Mouse (Mus musculus): ENCODE measurements around the gene Atp5j. TPM values are rescaled to one million over a fixed set of nuclear protein-coding genes. Genes with fewer than 3 reads are reported as not detected.
A peak's percentile ranks its signal among the peaks of the same experiment; 100 is the strongest.

The Atp5j gene
- polyA plus RNA-seq, 1 experiment from 2014 or later = 1,023 TPM

DNA sequence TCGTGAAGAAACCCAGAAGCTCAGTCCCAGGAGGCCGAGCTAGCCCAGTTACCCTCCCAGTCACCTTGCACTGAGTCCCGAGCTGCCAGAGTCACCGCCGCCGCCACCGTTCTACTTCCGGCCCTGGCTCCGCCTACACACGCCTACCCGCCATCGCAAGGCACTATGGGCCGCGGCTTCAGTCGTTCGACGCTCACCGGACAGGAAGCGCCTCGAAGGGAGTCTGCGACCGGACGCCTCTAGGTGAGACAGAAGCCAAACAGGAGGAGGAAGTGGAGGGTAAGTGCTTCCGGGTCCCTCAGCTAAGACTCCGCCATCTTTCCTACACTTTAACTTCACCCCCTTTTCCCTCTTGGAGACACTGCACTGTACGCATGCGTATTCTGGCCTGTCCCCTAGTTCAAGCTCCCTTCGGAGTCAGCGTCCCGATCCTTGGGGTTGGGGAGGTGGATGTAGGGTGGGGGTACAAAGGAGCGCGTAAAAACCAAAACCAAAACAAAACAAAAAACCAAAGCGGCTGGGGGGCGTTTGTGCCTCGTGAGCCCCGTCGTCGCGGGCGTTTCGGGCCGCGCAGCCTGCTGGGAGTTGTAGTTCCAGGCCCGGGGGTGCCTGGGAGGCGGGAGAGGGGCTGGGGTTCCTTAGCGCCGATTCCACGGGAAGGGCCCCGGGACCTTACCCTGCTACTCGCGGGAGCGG lies 532 bp downstream of the Atp5j start, which contains the start of gene Gabpa:
TSS of gene Gabpa (plus strand) at position 181 of the 696 bp plus-strand sequence.
- peak within 1 kb of the TSS; percentile 94 for H3K4me3 ChIP-seq
- H3K4me1 ChIP-seq = peaks cover 11% of the 10 kb centered on the region; the same call in 1 of the 2 replicates
- DNase-seq (ENCODE audit: low spot score) = peak; percentile 97
- H3K36me3 ChIP-seq = peaks cover 42% of the 10 kb centered on the region
- 1% methylated on average over 52 of the region's 52 CpGs for WGBS
- H3K27me3 ChIP-seq (ENCODE audit: insufficient read depth, poor library complexity, severe bottlenecking) = no peaks in the 10 kb centered on the region
- H3K27ac ChIP-seq = peak within 1 kb of the TSS; percentile 100
- H3K9me3 ChIP-seq = no peaks in the 10 kb centered on the region

DNA sequence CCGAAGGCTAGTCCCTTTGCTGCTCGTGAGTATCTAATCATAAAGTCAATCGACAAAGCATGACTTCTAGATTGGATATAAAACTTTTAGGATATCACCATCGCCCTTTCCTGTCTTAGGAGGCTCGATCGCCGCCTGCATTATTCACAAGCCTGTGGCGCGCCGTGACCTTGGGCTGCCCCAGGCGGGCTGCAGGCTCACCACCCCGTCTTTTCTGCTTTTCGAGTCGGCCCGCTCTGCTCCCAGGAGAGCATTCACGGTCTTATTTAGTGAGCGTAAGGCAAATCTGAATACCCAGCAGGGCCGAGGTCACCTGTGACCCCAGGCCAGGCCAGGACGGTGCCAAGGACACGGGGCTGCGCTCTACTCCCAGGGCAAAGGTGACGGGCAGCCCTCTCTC lies 1.1 kb downstream of the Atp5j start:
- Histone ChIP-seq H3K9me3 (no peaks in the 10 kb centered on the region), H3K27me3 (ENCODE audit: insufficient read depth, poor library complexity, severe bottlenecking) (no peaks in the 10 kb centered on the region), H3K36me3 (peaks cover 44% of the 10 kb centered on the region), H3K4me3 (peak overlapping the region; percentile 94), H3K4me1 (peaks cover 11% of the 10 kb centered on the region; the same call in 1 of the 2 replicates), H3K27ac (peak overlapping the region; percentile 100)
- DNase-seq (ENCODE audit: low spot score) = no peak
- WGBS = under 1% methylated on average over 22 of the region's 22 CpGs

DNA sequence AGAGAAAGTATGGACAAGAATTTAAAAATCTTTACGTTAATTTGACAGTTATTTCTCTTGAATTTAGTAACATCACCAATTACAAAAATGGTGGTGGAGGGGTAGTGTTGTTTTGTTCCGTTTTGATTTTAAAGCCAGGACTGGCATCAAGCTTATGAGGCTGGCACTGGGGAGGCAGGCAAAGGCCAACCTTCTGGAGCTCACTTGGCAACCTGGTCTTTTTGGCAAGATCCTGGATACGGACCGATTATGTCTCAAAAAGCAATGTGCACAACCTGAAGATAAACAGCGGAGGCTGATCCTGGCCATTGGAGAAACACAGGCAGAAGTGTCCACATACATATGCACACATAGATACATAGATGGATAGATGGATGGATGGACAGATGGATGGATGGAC lies 2.7 kb downstream of the Atp5j start:
- H3K4me1 ChIP-seq = peaks cover 11% of the 10 kb centered on the region; the same call in 1 of the 2 replicates
- WGBS = 92% methylated on average over 5 of the region's 5 CpGs
- no peaks in the 10 kb centered on the region for H3K27me3 ChIP-seq (ENCODE audit: insufficient read depth, poor library complexity, severe bottlenecking)
- H3K9me3 ChIP-seq = no peaks in the 10 kb centered on the region
- H3K4me3 ChIP-seq = no peak overlapping the region
- H3K27ac ChIP-seq = no peak overlapping the region
- peaks cover 56% of the 10 kb centered on the region for H3K36me3 ChIP-seq
- no peak for DNase-seq (ENCODE audit: low spot score)

DNA sequence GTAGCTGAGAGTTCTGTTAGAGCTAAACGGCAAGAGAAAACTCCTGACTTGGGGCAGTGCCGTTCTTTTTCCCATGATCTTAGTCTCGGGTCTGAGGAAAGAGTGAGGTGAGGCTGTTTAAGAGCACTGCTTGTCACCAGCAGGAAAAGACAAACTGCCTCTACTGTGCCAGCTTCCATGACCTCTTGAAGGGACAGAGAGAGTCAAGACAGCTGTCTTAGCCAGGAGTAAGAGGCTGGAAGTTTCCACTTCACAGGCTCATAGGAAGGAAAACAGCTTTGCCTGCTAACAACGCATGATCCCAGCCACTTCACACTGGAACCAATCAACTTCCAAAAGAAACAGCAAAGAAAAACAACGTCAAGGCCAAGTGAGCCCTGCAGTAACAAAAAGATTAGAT lies 3.7 kb downstream of the Atp5j start:
- H3K27me3 ChIP-seq (ENCODE audit: insufficient read depth, poor library complexity, severe bottlenecking) = no peaks in the 10 kb centered on the region
- peaks cover 10% of the 10 kb centered on the region; the same call in 1 of the 2 replicates for H3K4me1 ChIP-seq
- no peaks in the 10 kb centered on the region for H3K9me3 ChIP-seq
- DNase-seq (ENCODE audit: low spot score) = no peak
- H3K36me3 ChIP-seq = peaks cover 62% of the 10 kb centered on the region
- H3K27ac ChIP-seq = no peak overlapping the region
- no peak overlapping the region for H3K4me3 ChIP-seq
- 82% methylated on average over 5 of the region's 5 CpGs for WGBS

DNA sequence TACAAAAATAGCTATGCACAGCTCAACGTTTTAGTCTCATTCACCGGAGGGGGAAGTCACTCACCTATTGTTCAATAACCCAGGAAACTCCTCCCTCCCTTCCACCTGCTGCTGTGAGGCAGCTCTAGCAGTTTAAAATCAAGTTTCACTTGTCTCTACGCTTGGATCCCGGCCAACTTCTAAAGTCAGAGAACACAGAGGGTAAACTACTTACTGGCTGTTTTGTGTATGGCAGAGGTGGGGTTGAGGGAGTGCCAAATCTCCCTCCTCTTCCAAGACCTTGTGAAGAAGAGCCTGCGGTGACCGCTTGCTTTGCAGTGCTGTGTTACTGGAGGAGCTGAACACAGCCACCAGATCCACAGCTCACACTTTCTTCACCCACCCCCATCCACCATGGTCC lies 10.4 kb downstream of the Atp5j start:
- Histone ChIP-seq H3K9me3 (no peaks in the 10 kb centered on the region), H3K27ac (no peak overlapping the region), H3K36me3 (peaks cover 66% of the 10 kb centered on the region), H3K4me3 (no peak overlapping the region), H3K27me3 (ENCODE audit: insufficient read depth, poor library complexity, severe bottlenecking) (no peaks in the 10 kb centered on the region), H3K4me1 (no peaks in the 10 kb centered on the region)
- no peak for DNase-seq (ENCODE audit: low spot score)
- 83% methylated on average over 6 of the region's 6 CpGs for WGBS

DNA sequence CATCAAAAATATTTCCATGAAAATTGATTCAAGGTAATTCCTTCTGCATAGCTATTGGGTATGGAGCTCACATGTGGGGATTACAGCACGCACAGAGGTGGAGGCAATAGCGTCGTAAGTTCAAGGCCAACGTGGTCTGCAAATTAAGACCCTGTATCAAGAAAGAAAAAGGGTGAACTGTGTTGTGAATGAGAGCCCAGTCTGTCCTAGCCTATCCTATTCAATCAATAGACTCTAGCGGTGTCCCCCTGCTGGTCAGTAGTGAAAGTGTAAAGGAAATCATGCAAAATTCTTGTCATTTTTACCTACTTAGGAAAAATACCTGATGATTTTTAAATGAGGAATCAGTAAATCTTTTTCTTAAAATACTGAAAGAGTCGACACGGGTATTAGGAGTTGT lies 18.0 kb downstream of the Atp5j start:
- Histone ChIP-seq H3K9me3 (no peaks in the 10 kb centered on the region), H3K4me3 (no peak overlapping the region), H3K4me1 (no peaks in the 10 kb centered on the region), H3K36me3 (no peaks in the 10 kb centered on the region; the same call in 1 of the 2 replicates), H3K27me3 (ENCODE audit: insufficient read depth, poor library complexity, severe bottlenecking) (no peaks in the 10 kb centered on the region), H3K27ac (no peak overlapping the region)
- WGBS = 32% methylated on average over 7 of the region's 7 CpGs
- no peak for DNase-seq (ENCODE audit: low spot score)

DNA sequence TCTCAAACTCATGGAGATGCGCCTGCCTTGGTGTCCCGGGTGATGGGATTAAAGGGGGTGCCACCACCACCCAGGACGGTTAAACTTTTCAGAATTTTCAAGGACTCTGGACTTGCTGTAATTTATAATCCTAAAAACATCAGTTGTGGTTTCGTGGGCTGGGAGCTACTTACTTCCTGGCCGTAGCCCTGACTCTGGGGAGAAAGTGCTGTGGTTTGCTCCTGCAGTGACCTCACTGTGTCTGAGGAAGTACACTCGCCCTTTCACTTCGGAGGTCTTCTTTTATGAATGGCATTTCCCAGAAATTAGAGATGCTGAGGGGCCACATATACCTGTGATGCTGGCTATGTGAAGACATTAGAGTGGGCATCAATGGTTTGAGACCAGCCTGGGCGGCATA lies 20.9 kb downstream of the Atp5j start:
- no peaks in the 10 kb centered on the region for H3K9me3 ChIP-seq
- no peak for DNase-seq (ENCODE audit: low spot score)
- H3K4me3 ChIP-seq = no peak overlapping the region
- H3K4me1 ChIP-seq = no peaks in the 10 kb centered on the region
- no peaks in the 10 kb centered on the region for H3K27me3 ChIP-seq (ENCODE audit: insufficient read depth, poor library complexity, severe bottlenecking)
- no peak overlapping the region for H3K27ac ChIP-seq
- WGBS = 75% methylated on average over 8 of the region's 8 CpGs
- H3K36me3 ChIP-seq = no peaks in the 10 kb centered on the region

DNA sequence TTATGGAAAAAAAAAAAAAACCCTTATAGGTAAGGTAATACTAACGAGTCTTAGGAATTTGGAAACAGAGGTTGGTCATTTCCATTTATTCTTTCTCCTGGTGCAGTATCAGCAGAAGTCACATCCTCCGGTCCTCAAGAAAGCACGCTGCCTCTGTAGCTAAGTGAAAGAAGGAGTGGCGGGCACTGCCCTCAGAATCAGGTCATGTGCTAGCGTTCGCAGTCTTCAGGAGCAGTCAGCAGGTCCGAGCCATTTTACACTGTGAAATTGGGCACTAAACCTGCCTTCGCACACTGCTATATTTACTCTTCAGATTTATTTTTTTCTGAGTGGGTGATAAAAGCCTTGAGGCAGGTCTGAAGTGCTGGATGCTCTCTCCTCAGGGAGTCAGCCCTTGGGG lies 21.6 kb downstream of the Atp5j start:
- no peaks in the 10 kb centered on the region for H3K36me3 ChIP-seq
- H3K27me3 ChIP-seq (ENCODE audit: insufficient read depth, poor library complexity, severe bottlenecking) = no peaks in the 10 kb centered on the region
- H3K27ac ChIP-seq = no peak overlapping the region
- H3K9me3 ChIP-seq = no peaks in the 10 kb centered on the region
- H3K4me3 ChIP-seq = no peak overlapping the region
- no peak for DNase-seq (ENCODE audit: low spot score)
- H3K4me1 ChIP-seq = no peaks in the 10 kb centered on the region
- WGBS = 77% methylated on average over 8 of the region's 8 CpGs

DNA sequence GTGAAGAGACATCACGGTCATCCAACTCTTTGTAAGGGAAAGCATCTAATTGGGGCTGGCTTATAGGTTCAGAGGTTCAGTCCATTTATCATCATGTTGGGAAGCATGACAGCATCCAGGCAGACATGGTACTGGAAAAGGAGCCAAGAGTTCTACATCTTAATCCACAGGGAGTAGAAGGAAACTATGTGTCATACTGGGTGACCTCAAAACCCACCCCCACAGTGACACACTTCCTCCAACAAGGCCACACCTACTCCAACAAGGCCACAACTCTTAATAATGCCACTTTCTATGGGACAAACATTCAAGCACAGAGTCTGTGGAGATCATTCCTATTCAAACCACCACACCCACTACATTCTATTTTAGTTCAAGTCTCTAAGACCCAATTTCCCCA lies 25.2 kb downstream of the Atp5j start:
- Histone ChIP-seq H3K36me3 (no peaks in the 10 kb centered on the region), H3K27me3 (ENCODE audit: insufficient read depth, poor library complexity, severe bottlenecking) (no peaks in the 10 kb centered on the region), H3K27ac (no peak overlapping the region), H3K4me3 (no peak overlapping the region), H3K9me3 (no peaks in the 10 kb centered on the region), H3K4me1 (no peaks in the 10 kb centered on the region)
- WGBS = 94% methylated on average over 1 of the region's 1 CpGs
- DNase-seq (ENCODE audit: low spot score) = no peak

DNA sequence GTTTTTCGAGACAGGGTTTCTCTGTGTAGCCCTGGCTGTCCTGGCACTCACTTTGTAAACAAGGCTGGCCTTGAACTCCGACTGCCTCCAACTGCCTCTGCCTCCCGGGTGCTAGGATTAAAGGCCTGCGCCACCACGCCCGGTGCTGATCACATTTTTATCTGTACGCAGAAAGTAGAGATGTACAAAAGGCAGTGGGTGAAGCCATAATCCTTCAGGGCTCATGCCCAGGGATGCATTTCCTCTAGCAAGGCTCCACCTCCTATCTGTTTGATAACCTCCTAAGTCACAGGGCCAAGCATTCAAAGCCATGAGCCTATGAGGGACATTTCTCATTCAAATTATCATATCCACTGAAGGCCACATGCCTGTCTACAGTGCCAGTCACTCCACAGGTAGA lies 27.6 kb downstream of the Atp5j start:
- no peaks in the 10 kb centered on the region for H3K27me3 ChIP-seq (ENCODE audit: insufficient read depth, poor library complexity, severe bottlenecking)
- no peaks in the 10 kb centered on the region for H3K36me3 ChIP-seq
- H3K4me1 ChIP-seq = no peaks in the 10 kb centered on the region
- 87% methylated on average over 7 of the region's 7 CpGs for WGBS
- no peak overlapping the region for H3K4me3 ChIP-seq
- no peaks in the 10 kb centered on the region for H3K9me3 ChIP-seq
- DNase-seq (ENCODE audit: low spot score) = no peak
- no peak overlapping the region for H3K27ac ChIP-seq

DNA sequence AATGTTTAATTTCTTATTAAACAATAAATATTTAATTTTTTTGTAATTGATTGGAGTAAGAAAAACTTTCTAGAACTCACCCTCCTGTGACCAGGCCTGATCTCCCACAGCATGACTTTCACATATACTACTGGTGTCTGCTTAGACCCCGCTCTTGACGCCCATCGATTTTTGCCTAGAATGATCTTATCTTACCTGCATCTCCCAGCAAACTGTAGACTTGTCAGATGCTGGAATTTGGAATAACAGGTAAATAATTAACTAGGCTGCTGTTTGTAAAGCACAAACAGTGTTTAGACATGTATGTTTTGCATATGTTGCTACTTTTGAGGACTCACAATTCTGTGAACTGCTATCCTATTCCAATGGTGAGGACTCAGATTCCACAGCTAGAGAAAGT lies 29.2 kb downstream of the Atp5j start:
- peaks cover 6% of the 10 kb centered on the region; the same call in 1 of the 2 replicates for H3K4me1 ChIP-seq
- H3K27me3 ChIP-seq (ENCODE audit: insufficient read depth, poor library complexity, severe bottlenecking) = no peaks in the 10 kb centered on the region
- H3K36me3 ChIP-seq = no peaks in the 10 kb centered on the region
- no peaks in the 10 kb centered on the region for H3K9me3 ChIP-seq
- no peak overlapping the region for H3K4me3 ChIP-seq
- no peak for DNase-seq (ENCODE audit: low spot score)
- no peak overlapping the region for H3K27ac ChIP-seq
- WGBS = 91% methylated on average over 3 of the region's 3 CpGs

DNA sequence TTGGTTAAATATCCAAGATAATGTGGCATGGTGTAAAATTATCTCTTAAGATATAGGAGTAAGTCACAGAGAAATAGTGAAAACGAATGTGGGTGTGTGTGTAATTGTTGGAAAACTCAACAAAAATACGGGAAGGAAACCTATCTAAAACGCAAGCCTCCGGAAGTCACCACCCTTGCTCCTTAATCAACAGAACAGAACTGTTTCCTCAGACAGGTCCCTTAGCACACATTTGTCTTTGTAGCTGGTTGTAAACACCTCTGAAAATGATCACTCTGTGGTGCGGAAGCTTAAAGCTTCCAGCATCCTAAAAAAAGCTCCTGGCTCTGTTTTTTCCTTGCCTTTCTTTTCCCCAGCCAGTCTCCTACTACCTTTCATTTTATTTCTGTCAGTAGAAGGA lies 30.6 kb downstream of the Atp5j start:
- DNase-seq (ENCODE audit: low spot score) = no peak
- Histone ChIP-seq H3K4me1 (peaks cover 6% of the 10 kb centered on the region; the same call in 1 of the 2 replicates), H3K27me3 (ENCODE audit: insufficient read depth, poor library complexity, severe bottlenecking) (no peaks in the 10 kb centered on the region), H3K9me3 (no peaks in the 10 kb centered on the region), H3K36me3 (no peaks in the 10 kb centered on the region), H3K4me3 (no peak overlapping the region), H3K27ac (no peak overlapping the region)
- 70% methylated on average over 5 of the region's 5 CpGs for WGBS

DNA sequence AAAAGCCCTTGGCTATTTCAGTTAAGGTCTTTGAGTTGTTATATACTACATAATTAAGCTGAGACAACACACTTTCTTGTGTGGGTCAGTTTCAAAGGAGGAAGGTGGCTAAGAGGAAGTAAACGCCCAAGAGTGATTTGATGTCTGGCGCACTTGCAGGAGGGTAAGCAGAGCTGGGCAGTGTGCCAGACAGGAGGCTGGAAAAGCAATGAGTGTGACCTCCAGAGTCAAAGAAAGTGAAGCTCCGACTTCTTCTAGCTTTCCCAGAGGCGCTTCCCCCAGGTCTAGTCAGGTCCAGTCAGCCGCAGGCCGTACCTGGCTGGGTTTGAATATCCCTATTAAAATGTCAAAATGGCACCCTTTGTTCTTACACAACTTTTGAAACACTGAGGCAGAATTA lies 33.2 kb downstream of the Atp5j start:
- 69% methylated on average over 6 of the region's 6 CpGs for WGBS
- Histone ChIP-seq H3K27me3 (ENCODE audit: insufficient read depth, poor library complexity, severe bottlenecking) (no peaks in the 10 kb centered on the region), H3K36me3 (no peaks in the 10 kb centered on the region), H3K9me3 (no peaks in the 10 kb centered on the region), H3K4me1 (peaks cover 6% of the 10 kb centered on the region; the same call in 1 of the 2 replicates), H3K27ac (no peak overlapping the region), H3K4me3 (no peak overlapping the region)
- DNase-seq (ENCODE audit: low spot score) = peak; percentile 77

DNA sequence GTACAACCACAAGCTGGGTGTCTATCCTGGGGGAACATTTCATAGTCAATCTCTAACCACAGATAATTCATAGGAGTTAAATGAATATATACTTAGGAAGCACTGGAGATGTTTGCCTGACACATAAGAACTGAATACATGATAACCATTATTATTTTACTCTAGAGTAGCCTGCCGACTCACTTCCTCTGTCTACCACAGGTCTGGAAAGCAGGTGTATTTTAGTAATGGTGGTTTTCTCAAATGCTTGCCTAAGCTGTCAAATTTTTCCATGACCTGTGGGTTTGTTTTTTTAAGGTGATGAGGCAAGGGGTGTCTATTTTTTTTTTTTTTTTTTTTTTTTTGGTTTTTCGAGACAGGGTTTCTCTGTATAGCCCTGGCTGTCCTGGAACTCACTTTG lies 35.4 kb downstream of the Atp5j start:
- H3K27ac ChIP-seq = no peak overlapping the region
- peaks cover 6% of the 10 kb centered on the region; the same call in 1 of the 2 replicates for H3K4me1 ChIP-seq
- no peak for DNase-seq (ENCODE audit: low spot score)
- WGBS = 85% methylated on average over 1 of the region's 2 CpGs
- H3K36me3 ChIP-seq = no peaks in the 10 kb centered on the region
- no peaks in the 10 kb centered on the region for H3K27me3 ChIP-seq (ENCODE audit: insufficient read depth, poor library complexity, severe bottlenecking)
- no peaks in the 10 kb centered on the region for H3K9me3 ChIP-seq
- no peak overlapping the region for H3K4me3 ChIP-seq
